Mouse (Mus musculus): ENCODE results near the gene Mndal. TPM values are rescaled to one million over a fixed set of nuclear protein-coding genes. Genes with fewer than 3 reads are reported as not detected.
"Not testable (repeated sequence)": the region's sequence is repeated elsewhere in the genome, so short reads cannot be mapped to it uniquely, and the experiment has no call there.

Mndal gene
- total RNA-seq, 2 experiments from 2014 or later: 0.97 to 1.3 TPM

GRCm38 (mm10) chr1:173801791-173802190 lies 140.5 kb downstream of the Mndal start:
- DNase-seq (ENCODE audit: low spot score in 2 of 2); intact Hi-C loops (cut with DNase I): not testable (repeated sequence)

Other genes starting within 250 kb of the Mndal start
- gene Ifi207, start 200.7 kb downstream of the Mndal start, total RNA-seq (2021): under 1 TPM; 0.15 to 0.18 TPM
- gene Ifi204, start 175.5 kb downstream of the Mndal start, total RNA-seq (2021): under 1 TPM in 1 of 2 experiments, not detected in 1; 0.25 TPM
- gene Ifi211, start 29.4 kb downstream of the Mndal start, total RNA-seq (2021): under 1 TPM in 1 of 2 experiments, not detected in 1; 0.17 TPM
- under 1 TPM; 0.39 to 0.62 TPM for gene Ifi203, start 181 bp upstream of the Mndal start, total RNA-seq (2021)
- not detected for gene Ifi202b, start 40.3 kb upstream of the Mndal start, total RNA-seq (2021)
- gene Ifi205, start 89.3 kb upstream of the Mndal start, total RNA-seq (2021): not detected
- not detected for gene Olfr433, start 98.2 kb upstream of the Mndal start, total RNA-seq (2021)
- not detected for gene Olfr432, start 106.7 kb upstream of the Mndal start, total RNA-seq (2021)
- not detected for gene Olfr430, start 124.1 kb upstream of the Mndal start, total RNA-seq (2021)
- not detected for gene Olfr429, start 141.8 kb upstream of the Mndal start, total RNA-seq (2021)
- not detected for gene Olfr427, start 154.4 kb upstream of the Mndal start, total RNA-seq (2021)
- not detected for gene Olfr231, start 178.7 kb upstream of the Mndal start, total RNA-seq (2021)
- not detected for gene Olfr424, start 189.0 kb upstream of the Mndal start, total RNA-seq (2021)
- not detected for gene Olfr420, start 213.1 kb upstream of the Mndal start, total RNA-seq (2021)
- gene Spta1, start 230.3 kb upstream of the Mndal start, total RNA-seq (2021): under 1 TPM; 0.05 to 0.07 TPM

All from left cerebral cortex, postnatal 36 days (tissue).